Mouse (Mus musculus): ENCODE measurements around the gene Cdk17.
"Not testable (repeated sequence)": the region's sequence is repeated elsewhere in the genome, so short reads cannot be mapped to it uniquely, and the experiment has no call there.

The Cdk17 gene

GRCm38 (mm10) chr10:93143285-93143985, 17.2 kb upstream of the Cdk17 start:
- no peak for DNase-seq (ENCODE audit: low read depth, low spot score)

- no peak for DNase-seq (ENCODE audit: low read depth, low spot score)
Observed at GRCm38 (mm10) chr10:93143986-93144314, 16.7 kb upstream of the Cdk17 start.

- no peak for DNase-seq (ENCODE audit: low read depth, low spot score)
Observed at GRCm38 (mm10) chr10:93144579-93144978, 16.1 kb upstream of the Cdk17 start.

GRCm38 (mm10) chr10:93145088-93145487, 15.6 kb upstream of the Cdk17 start:
- no peak for DNase-seq (ENCODE audit: low read depth, low spot score)

- no peak for DNase-seq (ENCODE audit: low read depth, low spot score)
Observed at GRCm38 (mm10) chr10:93146601-93147000, 14.1 kb upstream of the Cdk17 start.

GRCm38 (mm10) chr10:93147691-93148090, 13.0 kb upstream of the Cdk17 start:
- no peak for DNase-seq (ENCODE audit: low read depth, low spot score)

- no peak for DNase-seq (ENCODE audit: low read depth, low spot score)
Observed at GRCm38 (mm10) chr10:93149597-93149996, 11.1 kb upstream of the Cdk17 start.

GRCm38 (mm10) chr10:93151775-93152174, 8.9 kb upstream of the Cdk17 start:
- no peak for DNase-seq (ENCODE audit: low read depth, low spot score)

- DNase-seq (ENCODE audit: low read depth, low spot score), result no peak
Observed at GRCm38 (mm10) chr10:93152698-93153097, 8.0 kb upstream of the Cdk17 start.

- not testable (repeated sequence) for DNase-seq (ENCODE audit: low read depth, low spot score)
Observed at GRCm38 (mm10) chr10:93153404-93153803, 7.3 kb upstream of the Cdk17 start.

- no peak for DNase-seq (ENCODE audit: low read depth, low spot score)
Observed at GRCm38 (mm10) chr10:93159651-93160496, 801 bp upstream of the Cdk17 start.

- peak; percentile 67 for DNase-seq (ENCODE audit: low read depth, low spot score)
Observed at GRCm38 (mm10) chr10:93160497-93160806, 223 bp upstream of the Cdk17 start.

GRCm38 (mm10) chr10:93161511-93162275, 1.0 kb downstream of the Cdk17 start:
- no peak for DNase-seq (ENCODE audit: low read depth, low spot score)

- no peak for DNase-seq (ENCODE audit: low read depth, low spot score)
Observed at GRCm38 (mm10) chr10:93162276-93162971, 1.7 kb downstream of the Cdk17 start.

- DNase-seq (ENCODE audit: low read depth, low spot score), result no peak
Observed at GRCm38 (mm10) chr10:93162972-93163660, 2.4 kb downstream of the Cdk17 start.

GRCm38 (mm10) chr10:93163711-93164488, 3.2 kb downstream of the Cdk17 start:
- no peak for DNase-seq (ENCODE audit: low read depth, low spot score)

- no peak for DNase-seq (ENCODE audit: low read depth, low spot score)
Observed at GRCm38 (mm10) chr10:93165416-93166381, 5.0 kb downstream of the Cdk17 start.

GRCm38 (mm10) chr10:93166382-93166769, 5.7 kb downstream of the Cdk17 start:
- DNase-seq (ENCODE audit: low read depth, low spot score), result no peak

- DNase-seq (ENCODE audit: low read depth, low spot score), result no peak
Observed at GRCm38 (mm10) chr10:93167311-93167710, 6.6 kb downstream of the Cdk17 start.

All from retina, adult 2 months (tissue).